Mouse (Mus musculus): Measurements from ENCODE around the gene Pbx4. TPM values are rescaled to one million over a fixed set of nuclear protein-coding genes. Genes with fewer than 3 reads are reported as not detected.

The Pbx4 gene
- polyA plus RNA-seq, 1 experiment from 2014 or later: 2.0 TPM

- Histone ChIP-seq H3K4me1 (ENCODE audit: control insufficient read depth, low read depth, low read length) (peaks cover 20% of the 10 kb centered on the region), H3K4me2 (ENCODE audit: low read depth, low read length) (no peak overlapping the region), H3K27me3 (ENCODE audit: control insufficient read depth, insufficient read depth, low read depth, low read length) (no peaks in the 10 kb centered on the region), H3K9ac (ENCODE audit: low read depth, low read length) (no peak overlapping the region), H3K36me3 (ENCODE audit: control insufficient read depth, insufficient read depth) (peaks cover 20% of the 10 kb centered on the region), H3K4me3 (ENCODE audit: low read depth, low read length) (no peak overlapping the region), H3K27ac (ENCODE audit: low read length) (no peak overlapping the region), H3K9me3 (replicated peaks; ENCODE audit: control insufficient read depth, low read length) (no peaks in the 10 kb centered on the region)
- 83% methylated on average over 2 of the region's 2 CpGs for WGBS (ENCODE audit: insufficient replicate concordance)
- ATAC-seq (ENCODE audit: low read depth): no peak
Observed at GRCm38 (mm10) chr8:69906260-69906659, 74.0 kb downstream of the Pbx4 start.

GRCm38 (mm10) chr8:69907106-69907505 is 74.8 kb downstream of the Pbx4 start:
- Histone ChIP-seq H3K4me3 (ENCODE audit: low read depth, low read length) (no peak overlapping the region), H3K9me3 (replicated peaks; ENCODE audit: control insufficient read depth, low read length) (no peaks in the 10 kb centered on the region), H3K4me2 (ENCODE audit: low read depth, low read length) (no peak overlapping the region), H3K27me3 (ENCODE audit: control insufficient read depth, insufficient read depth, low read depth, low read length) (no peaks in the 10 kb centered on the region), H3K27ac (ENCODE audit: low read length) (no peak overlapping the region), H3K4me1 (ENCODE audit: control insufficient read depth, low read depth, low read length) (peaks cover 15% of the 10 kb centered on the region), H3K9ac (ENCODE audit: low read depth, low read length) (no peak overlapping the region), H3K36me3 (ENCODE audit: control insufficient read depth, insufficient read depth) (peaks cover 26% of the 10 kb centered on the region)
- no peak for ATAC-seq (ENCODE audit: low read depth)
- 72% methylated on average over 2 of the region's 2 CpGs for WGBS (ENCODE audit: insufficient replicate concordance)

GRCm38 (mm10) chr8:69911917-69912316 is 79.6 kb downstream of the Pbx4 start:
- ATAC-seq (ENCODE audit: low read depth): no peak
- peaks cover 63% of the 10 kb centered on the region for H3K36me3 ChIP-seq (ENCODE audit: control insufficient read depth, insufficient read depth)
- 86% methylated on average over 13 of the region's 13 CpGs for WGBS (ENCODE audit: insufficient replicate concordance)

GRCm38 (mm10) chr8:69912478-69913074 is 80.3 kb downstream of the Pbx4 start:
- Histone ChIP-seq H3K9ac (ENCODE audit: low read depth, low read length) (no peak overlapping the region), H3K36me3 (ENCODE audit: control insufficient read depth, insufficient read depth) (peaks cover 66% of the 10 kb centered on the region), H3K27ac (ENCODE audit: low read length) (no peak overlapping the region), H3K4me3 (ENCODE audit: low read depth, low read length) (no peak overlapping the region), H3K4me2 (ENCODE audit: low read depth, low read length) (no peak overlapping the region), H3K4me1 (ENCODE audit: control insufficient read depth, low read depth, low read length) (no peaks in the 10 kb centered on the region), H3K27me3 (ENCODE audit: control insufficient read depth, insufficient read depth, low read depth, low read length) (no peaks in the 10 kb centered on the region), H3K9me3 (replicated peaks; ENCODE audit: control insufficient read depth, low read length) (no peaks in the 10 kb centered on the region)
- no peak for ATAC-seq (ENCODE audit: low read depth)
- 83% methylated on average over 12 of the region's 12 CpGs for WGBS (ENCODE audit: insufficient replicate concordance)

More at GRCm38 (mm10) chr8:69911917-69912316, 79.6 kb downstream of the Pbx4 start:
- Histone ChIP-seq H3K27me3 (ENCODE audit: control insufficient read depth, insufficient read depth, low read depth, low read length) (no peaks in the 10 kb centered on the region), H3K4me3 (ENCODE audit: low read depth, low read length) (no peak overlapping the region), H3K9ac (ENCODE audit: low read depth, low read length) (no peak overlapping the region), H3K4me2 (ENCODE audit: low read depth, low read length) (no peak overlapping the region), H3K27ac (ENCODE audit: low read length) (no peak overlapping the region), H3K9me3 (replicated peaks; ENCODE audit: control insufficient read depth, low read length) (no peaks in the 10 kb centered on the region), H3K4me1 (ENCODE audit: control insufficient read depth, low read depth, low read length) (no peaks in the 10 kb centered on the region)

GRCm38 (mm10) chr8:69914526-69914925 is 82.2 kb downstream of the Pbx4 start:
- peaks cover 12% of the 10 kb centered on the region for H3K4me1 ChIP-seq (ENCODE audit: control insufficient read depth, low read depth, low read length)
- no peak overlapping the region for H3K4me3 ChIP-seq (ENCODE audit: low read depth, low read length)
- H3K27ac ChIP-seq (ENCODE audit: low read length): no peak overlapping the region
- H3K4me2 ChIP-seq (ENCODE audit: low read depth, low read length): no peak overlapping the region
- H3K9ac ChIP-seq (ENCODE audit: low read depth, low read length): no peak overlapping the region
- WGBS (ENCODE audit: insufficient replicate concordance): 75% methylated on average over 4 of the region's 4 CpGs
- H3K36me3 ChIP-seq (ENCODE audit: control insufficient read depth, insufficient read depth): peaks cover 53% of the 10 kb centered on the region
- no peaks in the 10 kb centered on the region for H3K27me3 ChIP-seq (ENCODE audit: control insufficient read depth, insufficient read depth, low read depth, low read length)
- ATAC-seq (ENCODE audit: low read depth): no peak
- H3K9me3 ChIP-seq (replicated peaks; ENCODE audit: control insufficient read depth, low read length): no peaks in the 10 kb centered on the region

GRCm38 (mm10) chr8:69915748-69916147 is 83.5 kb downstream of the Pbx4 start:
- H3K27me3 ChIP-seq (ENCODE audit: control insufficient read depth, insufficient read depth, low read depth, low read length): no peaks in the 10 kb centered on the region
- H3K4me3 ChIP-seq (ENCODE audit: low read depth, low read length): no peak overlapping the region
- no peak overlapping the region for H3K27ac ChIP-seq (ENCODE audit: low read length)
- no peak for ATAC-seq (ENCODE audit: low read depth)
- H3K4me2 ChIP-seq (ENCODE audit: low read depth, low read length): no peak overlapping the region
- peaks cover 24% of the 10 kb centered on the region for H3K4me1 ChIP-seq (ENCODE audit: control insufficient read depth, low read depth, low read length)
- no peak overlapping the region for H3K9ac ChIP-seq (ENCODE audit: low read depth, low read length)
- H3K36me3 ChIP-seq (ENCODE audit: control insufficient read depth, insufficient read depth): peaks cover 45% of the 10 kb centered on the region
- no peaks in the 10 kb centered on the region for H3K9me3 ChIP-seq (replicated peaks; ENCODE audit: control insufficient read depth, low read length)
- 61% methylated on average over 5 of the region's 5 CpGs for WGBS (ENCODE audit: insufficient replicate concordance)

- ATAC-seq (ENCODE audit: low read depth): no peak
Observed at GRCm38 (mm10) chr8:69918506-69918905, 86.2 kb downstream of the Pbx4 start.

GRCm38 (mm10) chr8:69919010-69919409 is 86.7 kb downstream of the Pbx4 start:
- H3K27ac ChIP-seq (ENCODE audit: low read length): no peak overlapping the region
- WGBS (ENCODE audit: insufficient replicate concordance): 50% methylated on average over 1 of the region's 1 CpGs
- H3K27me3 ChIP-seq (ENCODE audit: control insufficient read depth, insufficient read depth, low read depth, low read length): no peaks in the 10 kb centered on the region
- H3K4me1 ChIP-seq (ENCODE audit: control insufficient read depth, low read depth, low read length): peaks cover 53% of the 10 kb centered on the region
- ATAC-seq (ENCODE audit: low read depth): peak; percentile 28; the same call in 1 of the 2 replicates
- no peak overlapping the region for H3K4me3 ChIP-seq (ENCODE audit: low read depth, low read length)
- H3K4me2 ChIP-seq (ENCODE audit: low read depth, low read length): no peak overlapping the region
- no peaks in the 10 kb centered on the region for H3K9me3 ChIP-seq (replicated peaks; ENCODE audit: control insufficient read depth, low read length)
- peaks cover 23% of the 10 kb centered on the region for H3K36me3 ChIP-seq (ENCODE audit: control insufficient read depth, insufficient read depth)
- H3K9ac ChIP-seq (ENCODE audit: low read depth, low read length): no peak overlapping the region

More at GRCm38 (mm10) chr8:69918506-69918905, 86.2 kb downstream of the Pbx4 start:
- Histone ChIP-seq H3K27ac (ENCODE audit: low read length) (no peak overlapping the region), H3K4me3 (ENCODE audit: low read depth, low read length) (no peak overlapping the region), H3K36me3 (ENCODE audit: control insufficient read depth, insufficient read depth) (peaks cover 28% of the 10 kb centered on the region), H3K4me2 (ENCODE audit: low read depth, low read length) (no peak overlapping the region), H3K9me3 (replicated peaks; ENCODE audit: control insufficient read depth, low read length) (no peaks in the 10 kb centered on the region), H3K27me3 (ENCODE audit: control insufficient read depth, insufficient read depth, low read depth, low read length) (no peaks in the 10 kb centered on the region), H3K9ac (ENCODE audit: low read depth, low read length) (no peak overlapping the region), H3K4me1 (ENCODE audit: control insufficient read depth, low read depth, low read length) (peaks cover 48% of the 10 kb centered on the region)

GRCm38 (mm10) chr8:69919876-69920662 is 87.8 kb downstream of the Pbx4 start:
- peak overlapping the region; percentile 37 for H3K9ac ChIP-seq (ENCODE audit: low read depth, low read length)

More at GRCm38 (mm10) chr8:69919876-69920662, 87.8 kb downstream of the Pbx4 start:
- Histone ChIP-seq H3K4me3 (ENCODE audit: low read depth, low read length) (peak overlapping the region; percentile 21), H3K4me1 (ENCODE audit: control insufficient read depth, low read depth, low read length) (peaks cover 63% of the 10 kb centered on the region), H3K9me3 (replicated peaks; ENCODE audit: control insufficient read depth, low read length) (no peaks in the 10 kb centered on the region), H3K27ac (ENCODE audit: low read length) (peak overlapping the region; percentile 78), H3K36me3 (ENCODE audit: control insufficient read depth, insufficient read depth) (peaks cover 14% of the 10 kb centered on the region), H3K27me3 (ENCODE audit: control insufficient read depth, insufficient read depth, low read depth, low read length) (no peaks in the 10 kb centered on the region), H3K4me2 (ENCODE audit: low read depth, low read length) (peak overlapping the region; percentile 49)
- 26% methylated on average over 11 of the region's 11 CpGs for whole genome bisulfite sequencing (ENCODE audit: insufficient replicate concordance)
- ATAC-seq (ENCODE audit: low read depth): peak; percentile 80
